Mouse (Mus musculus): ENCODE results near the gene Runx3. TPM values are rescaled to one million over a fixed set of nuclear protein-coding genes. Genes with fewer than 3 reads are reported as not detected.
A peak's percentile ranks its signal among the peaks of the same experiment; 100 is the strongest.

Gene Runx3
- polyA plus RNA-seq, 1 experiment from 2014 or later = not detected

DNA sequence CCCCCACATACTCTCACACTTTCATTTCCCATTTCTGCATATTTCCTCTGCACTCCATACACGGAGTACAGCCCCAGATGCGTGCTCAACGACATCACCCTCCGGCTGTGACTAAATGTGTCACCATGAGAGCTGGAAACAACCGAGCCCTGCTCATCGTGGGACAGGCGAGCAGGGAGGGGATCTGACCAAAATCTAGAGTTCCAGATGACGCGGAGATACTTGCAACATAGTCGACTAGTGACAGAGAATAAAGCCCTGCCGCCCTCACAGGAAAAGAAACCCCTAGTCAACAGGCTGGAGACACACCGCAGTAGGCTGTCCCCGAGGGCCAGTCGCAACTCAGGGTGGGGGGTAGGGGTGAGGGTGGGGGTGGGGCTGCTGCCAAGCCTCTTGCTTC is 82.8 kb downstream of the Runx3 start:
- Histone ChIP-seq H3K27ac (ENCODE audit: low read length) (no peak overlapping the region), H3K9me3 (ENCODE audit: low read length) (no peaks in the 10 kb centered on the region), H3K9ac (replicated peaks; ENCODE audit: low read length) (peak overlapping the region; percentile 49), H3K27me3 (ENCODE audit: insufficient read depth, low read length) (peaks cover 18% of the 10 kb centered on the region), H3K4me2 (replicated peaks; ENCODE audit: low read depth, low read length) (peak overlapping the region; percentile 64), H3K4me3 (ENCODE audit: low read length) (peak overlapping the region; percentile 39), H3K4me1 (ENCODE audit: insufficient read depth, low read length) (peaks cover 19% of the 10 kb centered on the region), H3K36me3 (ENCODE audit: insufficient read depth, low read length) (no peaks in the 10 kb centered on the region)
- ATAC-seq (ENCODE audit: low FRiP score, low TSS enrichment) = 0 out of 2 replicates have a peak, but pooled peaks have one; percentile 52
- 8% methylated on average over 14 of the region's 14 CpGs for WGBS

DNA sequence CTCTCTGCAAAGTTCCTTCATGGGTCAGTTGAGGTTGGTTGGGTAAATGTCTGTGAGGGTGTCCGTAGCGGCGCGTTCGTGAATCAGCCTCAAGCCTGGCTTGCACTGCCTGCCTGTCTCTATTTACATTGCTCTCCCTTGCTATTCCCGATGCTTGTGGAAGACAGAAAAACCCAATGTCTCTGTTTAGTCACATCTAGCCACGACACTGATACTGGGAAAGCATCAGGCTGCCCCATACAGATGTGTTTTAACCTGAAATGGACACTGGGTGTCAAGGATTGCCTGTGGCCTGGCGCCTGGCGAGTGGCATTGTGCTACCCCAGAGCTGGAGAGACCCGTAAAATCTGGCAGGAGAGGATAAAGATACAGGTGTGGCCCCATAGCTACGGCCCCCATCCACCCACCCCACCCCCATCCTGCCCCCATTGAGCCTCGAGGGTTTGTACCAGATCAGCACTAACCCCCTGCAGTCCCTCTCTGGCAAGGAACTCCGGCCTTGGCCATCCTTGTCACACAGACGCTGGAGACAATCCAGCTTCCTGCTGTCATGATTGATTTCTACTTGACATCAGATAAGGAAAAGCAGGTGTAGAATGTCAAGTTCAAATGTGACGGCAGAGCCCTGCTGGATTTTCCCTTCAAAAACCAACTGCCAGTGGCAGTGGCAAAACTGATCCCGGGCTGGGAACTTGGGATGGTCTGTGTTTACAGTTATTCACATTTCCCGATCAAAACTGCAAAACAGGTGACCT is 83.5 kb downstream of the Runx3 start:
- H3K27me3 ChIP-seq (ENCODE audit: insufficient read depth, low read length) = peaks cover 18% of the 10 kb centered on the region
- H3K4me3 ChIP-seq (ENCODE audit: low read length) = peak overlapping the region; percentile 39
- H3K9ac ChIP-seq (replicated peaks; ENCODE audit: low read length) = no peak overlapping the region
- 12% methylated on average over 17 of the region's 17 CpGs for WGBS
- peak overlapping the region; percentile 64 for H3K4me2 ChIP-seq (replicated peaks; ENCODE audit: low read depth, low read length)
- peaks cover 19% of the 10 kb centered on the region for H3K4me1 ChIP-seq (ENCODE audit: insufficient read depth, low read length)
- no peak overlapping the region for H3K27ac ChIP-seq (ENCODE audit: low read length)
- H3K9me3 ChIP-seq (ENCODE audit: low read length) = no peaks in the 10 kb centered on the region
- ATAC-seq (ENCODE audit: low FRiP score, low TSS enrichment) = no peak
- no peaks in the 10 kb centered on the region for H3K36me3 ChIP-seq (ENCODE audit: insufficient read depth, low read length)

DNA sequence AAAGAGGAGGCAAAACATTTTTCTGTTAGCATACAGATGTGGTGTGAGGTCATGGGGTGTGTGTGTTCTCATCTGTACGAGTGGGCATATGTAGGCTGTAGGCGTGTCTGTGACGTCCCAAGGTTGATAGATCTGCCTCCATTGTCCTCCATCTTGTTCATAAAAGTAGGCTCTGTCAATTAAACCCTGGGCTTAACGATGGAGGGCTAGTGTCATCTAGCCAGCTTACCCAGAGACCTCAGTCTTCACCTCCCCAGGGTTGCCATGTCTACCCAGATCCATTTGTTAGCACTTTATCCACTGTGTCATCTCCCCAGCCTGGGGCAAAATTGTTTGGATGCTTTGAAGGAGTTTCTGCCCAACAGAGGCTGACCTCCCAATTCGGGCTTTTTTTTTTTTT is 84.2 kb downstream of the Runx3 start:
- Histone ChIP-seq H3K9ac (replicated peaks; ENCODE audit: low read length) (no peak overlapping the region), H3K4me1 (ENCODE audit: insufficient read depth, low read length) (peaks cover 19% of the 10 kb centered on the region), H3K36me3 (ENCODE audit: insufficient read depth, low read length) (no peaks in the 10 kb centered on the region), H3K9me3 (ENCODE audit: low read length) (no peaks in the 10 kb centered on the region), H3K27ac (ENCODE audit: low read length) (no peak overlapping the region), H3K27me3 (ENCODE audit: insufficient read depth, low read length) (peaks cover 18% of the 10 kb centered on the region), H3K4me3 (ENCODE audit: low read length) (no peak overlapping the region), H3K4me2 (replicated peaks; ENCODE audit: low read depth, low read length) (no peak overlapping the region)
- WGBS = 54% methylated on average over 5 of the region's 5 CpGs
- ATAC-seq (ENCODE audit: low FRiP score, low TSS enrichment) = no peak

DNA sequence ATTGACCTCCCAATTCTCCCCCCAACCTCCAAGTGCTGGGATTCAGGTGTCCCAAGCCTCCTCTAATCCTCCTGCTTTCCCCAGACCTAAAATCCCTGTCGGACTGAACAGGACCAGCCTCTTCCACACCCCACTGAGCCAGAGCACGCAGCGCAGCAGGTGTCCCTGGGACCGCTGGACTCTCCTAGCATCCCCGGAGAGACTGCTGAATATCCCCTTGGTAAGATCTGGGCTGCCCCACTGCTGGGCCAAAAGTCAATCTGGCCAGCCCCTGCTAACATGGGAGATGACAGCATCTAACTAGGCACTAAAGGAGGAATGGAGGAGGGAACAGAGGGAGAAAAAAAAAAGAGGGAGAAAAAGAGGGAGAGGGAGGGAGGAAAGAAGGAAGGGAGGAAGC is 84.8 kb downstream of the Runx3 start:
- no peaks in the 10 kb centered on the region for H3K36me3 ChIP-seq (ENCODE audit: insufficient read depth, low read length)
- 23% methylated on average over 5 of the region's 5 CpGs for WGBS
- peaks cover 18% of the 10 kb centered on the region for H3K27me3 ChIP-seq (ENCODE audit: insufficient read depth, low read length)
- no peak; the same call in 1 of the 2 replicates for ATAC-seq (ENCODE audit: low FRiP score, low TSS enrichment)
- H3K4me3 ChIP-seq (ENCODE audit: low read length) = no peak overlapping the region
- H3K9ac ChIP-seq (replicated peaks; ENCODE audit: low read length) = no peak overlapping the region
- peaks cover 19% of the 10 kb centered on the region for H3K4me1 ChIP-seq (ENCODE audit: insufficient read depth, low read length)
- no peak overlapping the region for H3K4me2 ChIP-seq (replicated peaks; ENCODE audit: low read depth, low read length)
- H3K9me3 ChIP-seq (ENCODE audit: low read length) = no peaks in the 10 kb centered on the region
- no peak overlapping the region for H3K27ac ChIP-seq (ENCODE audit: low read length)

DNA sequence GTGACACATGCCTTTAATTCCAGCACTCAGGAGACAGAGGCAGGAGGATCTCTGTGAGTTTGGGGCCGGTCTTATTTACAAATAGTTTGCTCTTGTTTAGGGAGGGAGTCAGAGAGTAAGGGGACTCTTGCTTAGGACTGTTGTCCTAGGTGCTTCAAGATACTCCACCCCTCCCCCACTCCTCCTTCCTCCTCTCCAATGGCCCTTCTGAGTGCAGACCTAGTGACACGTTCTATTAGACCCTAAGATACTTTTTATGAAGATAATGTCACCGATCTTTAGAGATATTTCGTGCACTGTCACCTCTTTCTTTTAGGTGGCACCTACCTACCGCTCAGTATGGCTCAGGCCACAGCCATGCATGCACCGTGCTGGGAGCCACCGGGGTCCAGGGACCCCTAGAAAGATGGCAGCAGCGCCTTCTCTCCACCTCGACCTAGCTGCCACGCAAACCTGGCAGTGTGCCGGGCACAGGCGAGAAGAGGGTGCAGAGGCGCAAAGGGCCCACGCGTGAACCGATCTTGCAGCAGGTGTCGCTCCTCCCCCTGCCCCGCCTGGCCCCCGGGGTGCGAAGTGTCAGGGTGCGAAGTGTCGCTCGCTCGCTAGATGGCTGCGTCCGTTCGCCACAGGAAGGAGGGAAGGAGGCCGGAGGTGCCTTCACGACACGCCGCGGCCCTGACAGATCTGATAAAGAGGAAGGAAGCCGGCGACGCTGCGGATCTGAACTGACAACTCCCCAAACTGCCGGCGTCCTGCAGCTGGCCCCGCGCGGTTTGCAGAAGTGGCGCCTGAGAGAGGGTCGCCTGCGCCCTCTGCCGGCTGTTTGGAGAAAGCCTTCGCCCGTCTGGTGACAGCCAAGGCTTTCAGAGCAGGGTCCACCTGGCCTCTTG is 85.5 kb downstream of the Runx3 start:
- Histone ChIP-seq H3K4me1 (ENCODE audit: insufficient read depth, low read length) (peaks cover 19% of the 10 kb centered on the region), H3K4me2 (replicated peaks; ENCODE audit: low read depth, low read length) (peak overlapping the region; percentile 79), H3K4me3 (ENCODE audit: low read length) (peak overlapping the region; percentile 34), H3K9me3 (ENCODE audit: low read length) (peaks cover 5% of the 10 kb centered on the region), H3K36me3 (ENCODE audit: insufficient read depth, low read length) (peaks cover 3% of the 10 kb centered on the region; the same call in 1 of the 2 replicates), H3K27me3 (ENCODE audit: insufficient read depth, low read length) (peaks cover 18% of the 10 kb centered on the region), H3K9ac (replicated peaks; ENCODE audit: low read length) (0 out of 2 replicates have a peak overlapping the region, but pooled peaks have one; percentile 42), H3K27ac (ENCODE audit: low read length) (no peak overlapping the region)
- 2% methylated on average over 47 of the region's 47 CpGs for WGBS
- peak; percentile 32 for ATAC-seq (ENCODE audit: low FRiP score, low TSS enrichment)

- ATAC-seq (ENCODE audit: low FRiP score, low TSS enrichment) = no peak
- H3K4me3 ChIP-seq (ENCODE audit: low read length) = no peak overlapping the region
- no peak overlapping the region for H3K27ac ChIP-seq (ENCODE audit: low read length)
- peaks cover 3% of the 10 kb centered on the region; the same call in 1 of the 2 replicates for H3K36me3 ChIP-seq (ENCODE audit: insufficient read depth, low read length)
- WGBS = 77% methylated on average over 2 of the region's 2 CpGs
- H3K4me1 ChIP-seq (ENCODE audit: insufficient read depth, low read length) = peaks cover 4% of the 10 kb centered on the region
- peaks cover 7% of the 10 kb centered on the region for H3K27me3 ChIP-seq (ENCODE audit: insufficient read depth, low read length)
- H3K9me3 ChIP-seq (ENCODE audit: low read length) = peaks cover 5% of the 10 kb centered on the region
- no peak overlapping the region for H3K9ac ChIP-seq (replicated peaks; ENCODE audit: low read length)
- no peak overlapping the region for H3K4me2 ChIP-seq (replicated peaks; ENCODE audit: low read depth, low read length)
These were observed 89.4 kb downstream of the Runx3 start for GRCm38 (mm10) chr4:135209846-135210245.

DNA sequence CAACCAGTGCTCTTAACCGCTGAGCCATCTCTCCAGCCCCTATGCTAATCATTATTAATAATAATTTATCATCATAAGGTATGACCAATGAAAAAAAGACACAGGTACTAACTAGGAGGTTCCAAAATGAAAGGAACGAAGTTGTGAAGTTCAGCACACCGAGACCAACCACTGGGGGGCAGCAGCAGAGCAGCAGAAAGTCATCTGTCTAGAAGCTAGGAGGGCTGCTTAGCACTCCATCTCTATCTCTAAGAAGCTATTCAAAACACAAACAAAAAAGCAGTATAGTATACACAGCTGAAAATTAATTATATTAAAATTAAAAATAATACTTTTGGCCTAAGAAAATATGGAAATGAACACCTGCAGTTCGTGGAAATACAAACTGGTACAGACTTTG is 99.2 kb downstream of the Runx3 start:
- 0 out of 2 replicates have a peak, but pooled peaks cover 10% of the 10 kb centered on the region for H3K4me1 ChIP-seq (ENCODE audit: insufficient read depth, low read length)
- H3K4me2 ChIP-seq (replicated peaks; ENCODE audit: low read depth, low read length) = no peak overlapping the region
- H3K36me3 ChIP-seq (ENCODE audit: insufficient read depth, low read length) = peaks cover 67% of the 10 kb centered on the region
- H3K9me3 ChIP-seq (ENCODE audit: low read length) = no peaks in the 10 kb centered on the region
- no peak; the same call in 1 of the 2 replicates for ATAC-seq (ENCODE audit: low FRiP score, low TSS enrichment)
- H3K27ac ChIP-seq (ENCODE audit: low read length) = no peak overlapping the region; the same call in 1 of the 2 replicates
- no peak overlapping the region for H3K4me3 ChIP-seq (ENCODE audit: low read length)
- H3K27me3 ChIP-seq (ENCODE audit: insufficient read depth, low read length) = no peaks in the 10 kb centered on the region
- WGBS = 49% methylated on average over 4 of the region's 4 CpGs
- H3K9ac ChIP-seq (replicated peaks; ENCODE audit: low read length) = no peak overlapping the region

GRCm38 (mm10) chr4:135220641-135221040 is 100.2 kb downstream of the Runx3 start:
- H3K4me2 ChIP-seq (replicated peaks; ENCODE audit: low read depth, low read length) = no peak overlapping the region
- no peak for ATAC-seq (ENCODE audit: low FRiP score, low TSS enrichment)
- peaks cover 66% of the 10 kb centered on the region for H3K36me3 ChIP-seq (ENCODE audit: insufficient read depth, low read length)
- no peaks in the 10 kb centered on the region for H3K9me3 ChIP-seq (ENCODE audit: low read length)
- 65% methylated on average over 3 of the region's 3 CpGs for WGBS
- H3K9ac ChIP-seq (replicated peaks; ENCODE audit: low read length) = no peak overlapping the region
- no peaks in the 10 kb centered on the region for H3K27me3 ChIP-seq (ENCODE audit: insufficient read depth, low read length)
- H3K4me3 ChIP-seq (ENCODE audit: low read length) = no peak overlapping the region
- 0 out of 2 replicates have a peak, but pooled peaks cover 10% of the 10 kb centered on the region for H3K4me1 ChIP-seq (ENCODE audit: insufficient read depth, low read length)
- no peak overlapping the region for H3K27ac ChIP-seq (ENCODE audit: low read length)

- Histone ChIP-seq H3K4me2 (replicated peaks; ENCODE audit: low read depth, low read length) (no peak overlapping the region), H3K36me3 (ENCODE audit: insufficient read depth, low read length) (peaks cover 62% of the 10 kb centered on the region), H3K9ac (replicated peaks; ENCODE audit: low read length) (no peak overlapping the region), H3K9me3 (ENCODE audit: low read length) (no peaks in the 10 kb centered on the region), H3K27ac (ENCODE audit: low read length) (no peak overlapping the region), H3K27me3 (ENCODE audit: insufficient read depth, low read length) (no peaks in the 10 kb centered on the region), H3K4me1 (ENCODE audit: insufficient read depth, low read length) (0 out of 2 replicates have a peak, but pooled peaks cover 10% of the 10 kb centered on the region), H3K4me3 (ENCODE audit: low read length) (no peak overlapping the region)
- WGBS = 71% methylated on average over 12 of the region's 12 CpGs
- ATAC-seq (ENCODE audit: low FRiP score, low TSS enrichment) = no peak
These were observed 101.4 kb downstream of the Runx3 start for GRCm38 (mm10) chr4:135221632-135222407.

Measured in kidney, embryonic 16.5 days (tissue).